Mouse (Mus musculus) MEL (cell line): ENCODE measurements around the gene Podxl2.

Source experiments
- CTCF ChIP-seq, 3 experiments: IDR thresholded peaks in 2 of 3; conservative IDR thresholded peaks in 1 of 3; 2 replicates each; pipeline ENCODE4 v1.5.1; 2011 to 2012; ENCODE audit warnings: low read length in 3 of 3, low read depth in 2 of 3, mild to moderate bottlenecking in 2 of 3, improper control_type of control experiment in 1 of 3, inconsistent platforms in 1 of 3, mixed read lengths in 1 of 3, moderate library complexity in 1 of 3; ENCODE audit not compliant: control insufficient read depth in 1 of 3, insufficient read depth in 1 of 3, poor library complexity in 1 of 3, severe bottlenecking in 1 of 3
- EP300 ChIP-seq, 2 experiments: IDR thresholded peaks; 2 replicates each; pipeline ENCODE4 v1.6.1; 2011; ENCODE audit warnings: improper control_type of control experiment in 2 of 2, low read length in 2 of 2, low read depth in 1 of 2, mild to moderate bottlenecking in 1 of 2
- RCOR1 ChIP-seq: IDR thresholded peaks from 2 replicates; pipeline ENCODE4 v1.6.1; 2012; ENCODE audit warnings: low read depth, mild to moderate bottlenecking, inconsistent platforms, low read length, improper control_type of control experiment

DNA sequence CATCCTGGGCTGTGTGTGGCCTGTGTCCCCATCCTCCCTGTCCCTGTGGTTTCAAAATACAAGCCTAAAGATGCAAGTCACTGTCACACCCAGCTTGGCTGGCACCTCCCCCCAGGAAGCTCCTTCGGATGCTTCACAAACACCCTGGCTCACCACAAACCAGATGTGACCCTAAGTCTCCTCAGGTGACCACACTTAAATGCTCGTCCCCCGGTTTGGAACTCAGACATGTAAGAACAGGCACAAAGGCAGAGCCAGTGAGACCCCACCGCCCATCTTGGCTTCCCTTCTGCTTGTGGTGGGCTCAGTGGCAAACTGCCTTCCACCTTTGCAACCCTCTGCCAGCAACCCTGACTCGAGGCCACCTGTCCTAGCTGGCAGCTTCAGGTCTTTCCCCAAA, 39.8 kb downstream of the Podxl2 start:
- no peak for TF ChIP-seq RCOR1
- TF ChIP-seq CTCF (IDR thresholded peaks at IDR 0.05 in 2 of 3, conservative IDR thresholded peaks at IDR 0.05 in 1 of 3; ENCODE audit: control insufficient read depth in 1 of 3, insufficient read depth in 1 of 3, low read depth in 2 of 3, low read length in 3 of 3, poor library complexity in 1 of 3, severe bottlenecking in 1 of 3), result no peak
- no peak for TF ChIP-seq EP300 (IDR thresholded peaks at IDR 0.05; ENCODE audit: low read depth in 1 of 2, low read length in 2 of 2)
